Mouse (Mus musculus): ENCODE measurements around the gene Cd79a.

The Cd79a gene

GRCm38 (mm10) chr7:24919728-24920127 is 22.5 kb downstream of the Cd79a start:
- no peak for DNase-seq (ENCODE audit: low spot score)

- no peak for DNase-seq (ENCODE audit: low spot score)
Measured at GRCm38 (mm10) chr7:24930475-24930874, 33.3 kb downstream of the Cd79a start.

GRCm38 (mm10) chr7:24931651-24932050 is 34.5 kb downstream of the Cd79a start:
- DNase-seq (ENCODE audit: low spot score): no peak

GRCm38 (mm10) chr7:24943641-24944040 is 46.5 kb downstream of the Cd79a start:
- no peak for DNase-seq (ENCODE audit: low spot score)

- DNase-seq (ENCODE audit: low spot score): no peak
Measured at GRCm38 (mm10) chr7:24944257-24944950, 47.2 kb downstream of the Cd79a start, which contains the start of gene Gm4881. TSS of gene Gm4881 (minus strand) at chr7:24944494.

- DNase-seq (ENCODE audit: low spot score): no peak
Measured at GRCm38 (mm10) chr7:24947316-24948048, 50.3 kb downstream of the Cd79a start.

GRCm38 (mm10) chr7:24948774-24949173 is 51.6 kb downstream of the Cd79a start:
- DNase-seq (ENCODE audit: low spot score): no peak

GRCm38 (mm10) chr7:24949958-24950623 is 52.9 kb downstream of the Cd79a start:
- DNase-seq (ENCODE audit: low spot score): no peak
